Mouse (Mus musculus): Measurements from ENCODE around the gene Cdca7l.

GRCm38 (mm10) chr12:117914613-117915245, 110.6 kb downstream of the Cdca7l start:
- TF ChIP-seq CTCF (IDR thresholded peaks at IDR 0.05) (no peak), EP300 (IDR thresholded peaks at IDR 0.05; ENCODE audit: insufficient read depth, low read depth, low read length) (no peak)

Measured in heart, adult 2 months (tissue).